Mouse (Mus musculus): Measurements from ENCODE around the gene Sh3bgrl2.

Gene Sh3bgrl2

DNA sequence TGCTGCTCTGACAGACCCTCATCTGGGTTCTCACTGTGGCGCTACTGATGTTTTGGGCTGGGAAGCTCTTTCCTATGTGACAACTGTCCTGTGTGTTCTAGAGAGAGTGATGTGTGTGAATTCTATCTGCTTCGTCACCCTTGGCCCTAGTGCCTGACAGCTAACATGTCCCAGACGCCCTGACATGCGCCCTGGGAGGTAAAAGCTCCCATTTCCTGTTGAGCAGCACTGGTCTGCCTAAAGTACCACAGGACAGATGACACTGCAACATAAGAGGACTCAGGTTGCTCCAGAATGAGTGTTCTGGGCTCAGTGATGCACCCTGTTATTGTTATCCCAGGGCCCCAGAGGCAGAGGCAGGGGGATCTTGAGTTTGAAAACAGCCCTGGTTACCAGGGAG is 12.5 kb downstream of the Sh3bgrl2 start:
- DNase-seq (ENCODE audit: low read depth) = no peak

DNA sequence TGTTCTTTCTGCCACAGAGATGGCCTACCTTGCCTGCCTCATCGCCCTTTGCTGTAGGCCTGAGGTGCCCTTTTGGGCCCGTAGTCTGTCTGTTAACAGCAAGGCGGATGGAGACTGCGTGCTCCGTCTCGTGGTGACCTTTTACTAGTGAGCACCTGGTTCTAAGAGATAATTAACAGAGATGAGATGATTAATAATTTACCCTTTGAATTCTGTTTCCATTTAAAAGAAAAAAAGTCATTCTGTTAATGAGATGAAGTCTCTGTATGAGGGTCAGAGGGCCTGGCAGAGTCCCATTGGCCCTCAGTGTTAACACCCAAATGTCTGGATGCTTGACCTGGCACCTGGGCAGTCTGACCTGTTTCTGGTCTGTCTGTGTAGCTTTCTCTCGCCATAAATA is 14.8 kb downstream of the Sh3bgrl2 start:
- DNase-seq (ENCODE audit: low read depth) = no peak

- peak; percentile 14 for DNase-seq (ENCODE audit: low read depth)
Measured at GRCm38 (mm10) chr9:83563808-83564549, 15.9 kb downstream of the Sh3bgrl2 start.

- no peak for DNase-seq (ENCODE audit: low read depth)
Measured at GRCm38 (mm10) chr9:83564934-83565652, 17.0 kb downstream of the Sh3bgrl2 start.

GRCm38 (mm10) chr9:83566141-83566540 is 18.0 kb downstream of the Sh3bgrl2 start:
- no peak for DNase-seq (ENCODE audit: low read depth)

DNA sequence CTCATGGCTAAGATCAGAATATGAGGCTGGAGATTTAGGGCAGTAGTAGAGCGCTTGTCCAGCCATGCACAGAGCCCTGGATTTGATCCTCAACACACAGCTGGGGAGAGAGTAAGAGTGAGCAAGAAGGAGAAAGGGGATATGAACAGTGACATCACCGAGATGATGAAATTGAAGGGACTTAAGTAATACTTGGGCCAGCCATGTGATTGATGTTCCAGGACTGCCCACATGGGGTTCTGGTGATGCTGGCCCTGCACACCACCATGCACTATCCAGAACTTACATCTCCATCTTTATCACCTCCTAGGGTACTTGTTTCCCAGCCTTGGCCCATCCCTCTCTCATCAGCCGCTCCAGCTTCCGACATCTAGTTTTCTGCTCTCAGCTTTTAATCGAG is 20.0 kb downstream of the Sh3bgrl2 start:
- no peak for DNase-seq (ENCODE audit: low read depth)

DNA sequence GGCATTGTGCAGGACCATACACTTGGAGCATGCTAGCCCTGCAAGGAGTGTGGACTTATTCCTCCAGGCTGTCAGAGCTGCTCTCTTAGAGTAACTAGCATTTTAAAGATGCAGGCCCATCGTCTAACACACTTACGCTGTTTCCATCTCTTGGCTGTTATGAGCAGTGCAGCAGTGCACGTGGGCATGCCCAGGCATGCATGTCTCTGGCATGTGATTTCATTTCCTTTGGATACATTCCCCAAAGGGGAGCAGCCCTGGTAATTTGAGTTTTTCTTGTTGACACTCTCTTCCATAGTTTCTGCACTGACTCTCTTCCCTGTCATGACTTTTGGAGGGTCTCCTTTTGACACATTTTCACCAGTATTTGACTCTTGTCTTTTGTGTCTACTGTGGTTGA is 20.8 kb downstream of the Sh3bgrl2 start:
- no peak for DNase-seq (ENCODE audit: low read depth)

DNA sequence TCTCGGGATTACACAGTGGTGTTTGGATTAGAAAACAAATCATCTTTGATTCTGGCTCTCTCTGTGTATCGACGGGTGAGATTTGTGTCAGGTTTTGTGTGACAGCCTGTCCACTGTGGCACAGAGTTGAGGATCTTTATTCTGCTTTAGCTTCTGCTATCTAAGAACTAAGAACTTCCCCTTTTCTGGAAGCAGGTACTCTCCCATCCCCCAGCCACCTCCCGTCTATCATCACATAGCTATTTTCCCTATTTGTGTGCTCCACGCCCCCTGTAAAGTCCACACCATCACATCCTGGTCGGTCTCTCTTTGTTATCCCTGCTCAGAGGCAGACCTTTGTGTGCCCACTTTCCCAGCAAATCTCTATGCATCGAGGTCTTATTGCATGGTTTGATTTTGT is 21.8 kb downstream of the Sh3bgrl2 start:
- no peak for DNase-seq (ENCODE audit: low read depth)

DNA sequence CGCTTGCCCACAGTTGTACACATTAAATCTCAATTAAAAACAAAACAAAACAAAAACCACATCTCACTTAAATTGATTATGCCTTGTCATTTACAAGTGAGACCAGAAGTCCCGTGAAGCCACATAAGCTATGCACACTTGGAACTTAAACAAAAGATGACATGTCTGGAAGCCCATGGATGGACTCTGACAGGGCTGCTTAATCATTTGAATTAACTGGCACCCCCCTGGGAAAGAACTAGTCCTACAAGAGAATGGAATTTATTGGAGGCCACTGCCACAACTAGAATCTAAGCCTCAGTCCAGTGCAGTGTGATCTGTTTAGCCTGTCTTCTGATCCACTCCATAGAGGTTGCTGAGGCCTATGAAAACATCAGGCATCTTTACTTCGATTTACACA is 23.2 kb downstream of the Sh3bgrl2 start:
- no peak for DNase-seq (ENCODE audit: low read depth)

- DNase-seq (ENCODE audit: low read depth) = no peak
Measured at GRCm38 (mm10) chr9:83572326-83572725, 24.2 kb downstream of the Sh3bgrl2 start.

DNA sequence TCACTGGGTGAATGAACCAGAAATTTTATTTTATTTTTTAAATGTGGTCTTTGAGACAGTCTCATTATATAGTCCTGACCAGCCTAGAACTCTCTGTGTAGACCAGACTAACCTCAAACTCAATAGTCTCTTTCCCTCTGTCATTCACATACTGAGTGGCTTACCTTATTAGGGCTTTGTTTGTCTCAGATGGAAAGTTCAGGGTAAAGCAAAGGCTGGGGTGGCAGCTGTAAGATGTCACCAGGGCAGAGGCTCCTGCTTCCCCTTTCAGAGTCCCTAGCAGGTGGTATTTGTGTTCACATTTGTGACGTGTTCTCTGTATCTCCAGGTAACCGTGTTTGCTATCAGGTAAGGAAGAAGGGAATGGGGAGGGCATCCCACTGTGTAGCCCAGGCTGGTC is 24.7 kb downstream of the Sh3bgrl2 start:
- DNase-seq (ENCODE audit: low read depth) = no peak

- DNase-seq (ENCODE audit: low read depth) = no peak
Measured at GRCm38 (mm10) chr9:83573588-83573987, 25.5 kb downstream of the Sh3bgrl2 start.

DNA sequence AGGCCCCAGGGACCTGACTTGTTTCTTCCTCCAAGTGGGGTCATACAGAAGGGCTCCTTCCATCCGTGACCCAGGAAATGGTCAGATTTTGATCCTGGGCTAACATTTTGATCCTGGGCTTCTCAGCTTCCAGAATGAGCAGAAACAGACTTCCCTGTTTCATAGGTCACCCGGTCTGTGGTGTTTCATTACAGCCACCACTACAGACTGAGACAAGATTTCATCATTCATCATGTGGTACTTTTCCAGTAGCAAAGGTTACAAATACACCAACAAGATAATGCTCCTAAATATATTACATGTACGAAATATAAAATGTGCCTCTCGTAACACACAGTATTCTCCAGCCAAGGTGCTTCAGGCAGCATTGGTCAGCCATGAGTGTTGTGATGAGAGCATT is 27.3 kb downstream of the Sh3bgrl2 start:
- DNase-seq (ENCODE audit: low read depth) = no peak

GRCm38 (mm10) chr9:83576018-83576688 is 28.0 kb downstream of the Sh3bgrl2 start:
- DNase-seq (ENCODE audit: low read depth) = no peak

DNA sequence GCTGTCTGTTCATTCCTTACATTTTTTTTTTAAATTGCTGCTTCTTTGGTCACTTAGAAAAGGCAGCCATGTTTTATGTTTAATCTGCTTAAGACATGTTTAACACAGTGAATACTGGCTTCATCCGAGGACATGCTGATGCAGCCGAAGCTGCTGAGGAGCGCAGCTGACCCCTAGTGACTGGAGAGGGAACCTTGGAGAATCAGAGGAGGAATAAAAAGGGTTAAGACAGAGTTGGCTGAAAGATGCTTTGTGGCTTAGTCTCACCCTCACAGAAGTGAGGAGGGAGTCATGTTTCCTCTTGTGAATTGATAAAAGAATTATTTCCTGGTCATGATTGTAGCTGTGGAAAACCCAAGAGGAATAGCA is 28.5 kb downstream of the Sh3bgrl2 start:
- DNase-seq (ENCODE audit: low read depth) = peak; percentile 22

DNA sequence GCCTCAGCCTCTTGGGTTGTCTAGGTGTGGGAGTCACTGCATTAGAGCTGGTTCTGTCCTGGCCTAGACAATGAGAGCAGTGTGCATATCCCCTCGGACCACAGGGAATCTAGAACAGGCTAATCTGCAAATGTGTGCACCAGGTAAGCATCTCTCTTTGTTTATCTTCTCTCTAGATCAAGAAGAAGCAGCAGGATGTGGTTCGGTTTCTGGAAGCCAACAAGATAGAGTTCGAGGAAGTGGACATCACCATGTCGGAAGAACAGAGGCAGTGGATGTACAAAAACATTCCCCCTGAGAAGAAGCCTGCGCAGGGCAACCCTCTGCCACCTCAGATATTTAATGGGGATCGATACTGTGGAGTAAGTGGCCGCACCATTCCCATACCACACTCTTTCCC is 29.1 kb downstream of the Sh3bgrl2 start:
- DNase-seq (ENCODE audit: low read depth) = peak; percentile 16

DNA sequence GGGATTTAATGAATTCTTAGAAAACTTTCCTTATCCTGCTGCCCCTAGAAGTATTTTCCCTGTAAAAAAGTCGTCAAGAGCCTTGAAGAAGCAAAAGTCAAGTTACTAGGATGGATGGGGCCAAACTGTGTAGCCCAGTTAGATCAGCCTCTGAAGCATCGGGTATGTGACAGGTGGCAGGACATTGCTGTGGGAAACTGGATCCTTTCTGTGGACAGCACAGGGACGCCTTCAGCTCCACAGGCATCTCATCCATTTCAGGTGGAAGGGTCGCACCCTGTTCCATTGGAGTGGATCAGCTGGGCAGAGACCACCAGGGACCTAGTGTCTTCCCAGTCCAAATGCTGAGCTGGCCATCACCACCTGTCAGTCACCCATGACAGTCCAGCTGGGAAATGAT is 30.9 kb downstream of the Sh3bgrl2 start:
- no peak for DNase-seq (ENCODE audit: low read depth)

- DNase-seq (ENCODE audit: low read depth) = no peak
Measured at GRCm38 (mm10) chr9:83582748-83583147, 34.6 kb downstream of the Sh3bgrl2 start.

DNA sequence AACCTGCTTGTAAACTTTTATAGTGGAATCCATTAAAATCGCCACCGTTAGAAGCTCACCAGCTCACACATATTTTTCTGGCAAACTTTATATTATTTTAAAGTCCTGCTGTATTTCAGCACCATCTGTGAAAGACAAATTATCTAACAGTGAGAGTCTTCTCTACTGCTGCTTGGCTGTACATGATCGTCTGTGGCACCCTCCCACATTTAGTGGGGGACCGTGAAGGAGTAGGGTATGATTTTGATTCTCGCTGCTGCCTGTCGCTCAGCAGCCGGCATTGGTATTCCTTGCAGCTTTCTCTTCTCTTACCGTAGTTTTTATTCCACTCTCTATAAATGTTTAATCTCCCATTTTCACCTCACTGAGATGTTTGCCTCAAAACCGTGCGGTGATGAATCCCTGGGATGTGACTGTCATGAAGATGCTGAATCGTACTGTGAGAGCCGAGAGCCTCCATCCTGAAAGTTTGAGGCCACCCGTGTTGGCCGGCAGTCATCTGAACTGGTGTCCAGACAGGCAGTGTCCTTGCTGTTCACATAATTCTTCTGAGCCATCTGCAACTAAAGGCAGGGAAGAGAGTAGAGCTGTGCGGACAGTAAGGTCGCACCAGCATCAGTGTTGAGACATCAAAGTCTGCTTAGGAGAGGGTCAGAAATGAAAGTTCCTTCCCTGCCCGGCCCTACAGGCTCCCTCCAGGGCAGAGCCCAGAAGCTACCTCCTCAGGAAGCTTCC is 38.4 kb downstream of the Sh3bgrl2 start:
- DNase-seq (ENCODE audit: low read depth) = no peak

GRCm38 (mm10) chr9:83587116-83587515 is 39.0 kb downstream of the Sh3bgrl2 start:
- DNase-seq (ENCODE audit: low read depth) = no peak

GRCm38 (mm10) chr9:83589063-83589462 is 40.9 kb downstream of the Sh3bgrl2 start:
- DNase-seq (ENCODE audit: low read depth) = no peak

DNA sequence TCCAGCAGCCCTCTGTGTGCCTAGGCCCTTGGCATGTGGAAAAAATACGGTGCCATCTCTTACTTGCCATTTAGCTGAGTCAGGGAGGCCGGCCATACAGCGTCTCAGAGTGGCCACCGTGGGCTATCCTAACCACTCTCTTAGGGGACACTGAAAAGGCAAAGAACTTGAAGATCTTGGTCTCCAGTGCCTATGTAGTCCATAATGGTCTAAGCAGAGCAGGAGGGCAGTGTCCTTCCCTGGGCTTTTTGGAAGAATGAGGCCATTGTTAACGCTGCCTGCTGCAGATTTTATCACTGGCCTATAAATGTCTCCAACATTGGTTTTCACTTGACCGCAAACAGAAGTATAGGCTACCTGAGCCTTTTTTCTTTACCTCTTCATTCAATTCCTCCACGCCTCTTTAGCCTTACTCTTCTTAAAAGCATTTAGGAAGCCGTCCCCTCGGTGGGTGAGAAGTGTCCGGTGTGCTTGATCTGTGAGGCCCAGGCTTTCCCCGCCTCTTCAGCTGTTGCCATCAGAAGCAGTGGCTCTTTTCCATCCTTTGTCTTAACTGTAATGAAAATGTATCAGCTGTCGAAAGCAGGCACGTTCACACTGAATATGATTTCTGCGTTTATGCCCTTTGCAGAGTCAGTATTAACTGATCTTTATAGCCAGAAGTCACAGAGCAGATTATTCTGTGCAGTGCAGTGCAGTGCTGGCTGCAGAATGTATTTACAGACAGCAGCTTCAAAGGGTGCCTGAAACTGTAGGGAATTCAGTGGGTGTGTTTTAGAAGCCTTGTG is 41.7 kb downstream of the Sh3bgrl2 start:
- DNase-seq (ENCODE audit: low read depth) = no peak
